Mouse (Mus musculus) MEL (cell line): Measurements from ENCODE around the gene Slc35c1. TPM values are rescaled to one million over a fixed set of nuclear protein-coding genes. Genes with fewer than 3 reads are reported as not detected.

Experiments
- DNase-seq: peaks from one replicate; pipeline ENCODE4 v3.0.0; 2011; ENCODE audit warnings: low read depth, low spot score
- H3K27ac ChIP-seq: 2 replicates; pipeline ENCODE4 v1.5.1; 2012; ENCODE audit warnings: low read depth, mild to moderate bottlenecking, control low read depth, low read length, moderate library complexity; ENCODE audit not compliant: control insufficient read depth
- H3K27me3 ChIP-seq, 2 experiments: fragments of 150-350 bp in 1 of 2; sonication (generic) in 1 of 2; 2 replicates each; pipeline ENCODE4 v1.6.1; 2012; ENCODE audit warnings: low read length in 2 of 2, mild to moderate bottlenecking in 2 of 2, improper control_type of control experiment in 1 of 2, moderate library complexity in 1 of 2; ENCODE audit not compliant: insufficient read depth in 2 of 2, control insufficient read depth in 1 of 2
- H3K36me3 ChIP-seq, 2 experiments: 2 replicates each; pipeline ENCODE4 v1.6.1; 2012 to 2014; ENCODE audit warnings: low read length in 2 of 2, improper control_type of control experiment in 1 of 2, inconsistent platforms in 1 of 2, mild to moderate bottlenecking in 1 of 2; ENCODE audit not compliant: insufficient read depth in 2 of 2, control insufficient read depth in 1 of 2
- H3K4me1 ChIP-seq, 2 experiments: fragments of 150-350 bp in 1 of 2; sonication (generic) in 1 of 2; 2 replicates each; pipeline ENCODE4 v1.6.1; 2012; ENCODE audit warnings: low read length in 2 of 2, improper control_type of control experiment in 1 of 2, mild to moderate bottlenecking in 1 of 2; ENCODE audit not compliant: insufficient read depth in 2 of 2, control insufficient read depth in 1 of 2
- H3K4me3 ChIP-seq, 2 experiments: fragments of 150-350 bp in 1 of 2; sonication (generic) in 1 of 2; 2 replicates each; pipeline ENCODE4 v1.5.1; 2012; ENCODE audit warnings: low read depth in 2 of 2, low read length in 2 of 2, mild to moderate bottlenecking in 2 of 2, moderate library complexity in 2 of 2, control low read depth in 1 of 2, improper control_type of control experiment in 1 of 2; ENCODE audit not compliant: control insufficient read depth in 1 of 2, insufficient read depth in 1 of 2
- H3K79me2 ChIP-seq: 2 replicates; pipeline ENCODE4 v1.6.1; 2012; ENCODE audit warnings: mild to moderate bottlenecking, low read length, moderate library complexity; ENCODE audit not compliant: control insufficient read depth, poor library complexity, insufficient read depth
- H3K9ac ChIP-seq: 2 replicates; pipeline ENCODE4 v1.6.1; 2012; ENCODE audit warnings: low read depth, mild to moderate bottlenecking, control low read depth, low read length, moderate library complexity; ENCODE audit not compliant: control insufficient read depth, poor library complexity, severe bottlenecking
- H3K9me3 ChIP-seq: fragments of 150-350 bp; sonication (generic); replicated peaks from 2 replicates; pipeline ENCODE4 v1.6.1; 2012; ENCODE audit warnings: mild to moderate bottlenecking, low read length, improper control_type of control experiment, moderate library complexity; ENCODE audit not compliant: insufficient read depth
- BHLHE40 ChIP-seq: IDR thresholded peaks from 2 replicates; pipeline ENCODE4 v1.6.1; 2012; ENCODE audit warnings: low read depth, mild to moderate bottlenecking, inconsistent platforms, low read length, improper control_type of control experiment, borderline replicate concordance
- CHD2 ChIP-seq: IDR thresholded peaks from 2 replicates; pipeline ENCODE4 v1.6.1; 2011; ENCODE audit warnings: low read length, improper control_type of control experiment
- CTCF ChIP-seq, 3 experiments: IDR thresholded peaks in 2 of 3; conservative IDR thresholded peaks in 1 of 3; 2 replicates each; pipeline ENCODE4 v1.5.1; 2011 to 2012; ENCODE audit warnings: low read length in 3 of 3, low read depth in 2 of 3, mild to moderate bottlenecking in 2 of 3, improper control_type of control experiment in 1 of 3, inconsistent platforms in 1 of 3, mixed read lengths in 1 of 3, moderate library complexity in 1 of 3; ENCODE audit not compliant: control insufficient read depth in 1 of 3, insufficient read depth in 1 of 3, poor library complexity in 1 of 3, severe bottlenecking in 1 of 3
- ELF1 ChIP-seq: IDR thresholded peaks from 2 replicates; pipeline ENCODE4 v1.6.1; 2014; ENCODE audit warnings: low read depth, mild to moderate bottlenecking, inconsistent platforms, low read length, improper control_type of control experiment, moderate library complexity
- EP300 ChIP-seq, 2 experiments: IDR thresholded peaks; 2 replicates each; pipeline ENCODE4 v1.6.1; 2011; ENCODE audit warnings: improper control_type of control experiment in 2 of 2, low read length in 2 of 2, low read depth in 1 of 2, mild to moderate bottlenecking in 1 of 2
- GATA1 ChIP-seq: IDR thresholded peaks from 2 replicates; pipeline ENCODE4 v1.6.1; 2011; ENCODE audit warnings: low read depth, low read length, improper control_type of control experiment
- HCFC1 ChIP-seq: IDR thresholded peaks from 2 replicates; pipeline ENCODE4 v1.6.1; 2012; ENCODE audit warnings: low read depth, mild to moderate bottlenecking, inconsistent platforms, low read length, improper control_type of control experiment, moderate library complexity
- MAFK ChIP-seq: IDR thresholded peaks from 2 replicates; pipeline ENCODE4 v1.6.1; 2011; ENCODE audit warnings: low read depth, mild to moderate bottlenecking, low read length, improper control_type of control experiment, borderline replicate concordance
- MAX ChIP-seq: IDR thresholded peaks from 2 replicates; pipeline ENCODE4 v1.6.1; 2011; ENCODE audit warnings: low read length, improper control_type of control experiment
- MAZ ChIP-seq: IDR thresholded peaks from 2 replicates; pipeline ENCODE4 v1.6.1; 2012; ENCODE audit warnings: low read depth, mild to moderate bottlenecking, inconsistent platforms, low read length, improper control_type of control experiment
- NELFE ChIP-seq: IDR thresholded peaks from 2 replicates; pipeline ENCODE4 v1.6.1; 2011; ENCODE audit warnings: low read depth, low read length, improper control_type of control experiment
- POLR2AphosphoS2 ChIP-seq: IDR thresholded peaks from 2 replicates; pipeline ENCODE4 v1.6.1; 2011; ENCODE audit warnings: low read length, improper control_type of control experiment
- POLR2AphosphoS5 ChIP-seq: IDR thresholded peaks from 2 replicates; pipeline ENCODE4 v1.6.1; 2012; ENCODE audit warnings: low read depth, borderline replicate concordance, mild to moderate bottlenecking, inconsistent platforms, low read length, moderate library complexity, mixed read lengths
- RCOR1 ChIP-seq: IDR thresholded peaks from 2 replicates; pipeline ENCODE4 v1.6.1; 2012; ENCODE audit warnings: low read depth, mild to moderate bottlenecking, inconsistent platforms, low read length, improper control_type of control experiment
- SIN3A ChIP-seq: IDR thresholded peaks from 2 replicates; pipeline ENCODE4 v1.6.1; 2012; ENCODE audit warnings: low read length, improper control_type of control experiment, inconsistent platforms
- TAL1 ChIP-seq: IDR thresholded peaks from 2 replicates; pipeline ENCODE4 v1.6.1; 2012; ENCODE audit warnings: mild to moderate bottlenecking, inconsistent platforms, low read length, moderate library complexity, mixed read lengths
- TCF12 ChIP-seq: IDR thresholded peaks from 2 replicates; pipeline ENCODE4 v1.6.1; 2014; ENCODE audit warnings: low read depth, mild to moderate bottlenecking, inconsistent platforms, low read length, improper control_type of control experiment, moderate library complexity
- USF1 ChIP-seq: IDR thresholded peaks from 2 replicates; pipeline ENCODE4 v1.6.1; 2014; ENCODE audit warnings: low read depth, mild to moderate bottlenecking, inconsistent platforms, low read length, improper control_type of control experiment, moderate library complexity
- USF2 ChIP-seq, 2 experiments: IDR thresholded peaks; 2 replicates each; pipeline ENCODE4 v1.6.1; 2011 to 2012; ENCODE audit warnings: improper control_type of control experiment in 2 of 2, low read length in 2 of 2, borderline replicate concordance in 1 of 2, inconsistent platforms in 1 of 2, low read depth in 1 of 2, mild to moderate bottlenecking in 1 of 2; ENCODE audit not compliant: insufficient read depth in 1 of 2
- ZC3H11A ChIP-seq: IDR thresholded peaks from 2 replicates; pipeline ENCODE4 v1.6.1; 2012; ENCODE audit warnings: low read depth, mild to moderate bottlenecking, inconsistent platforms, low read length, improper control_type of control experiment
- ZMIZ1 ChIP-seq: IDR thresholded peaks from 2 replicates; pipeline ENCODE4 v1.6.1; 2012; ENCODE audit warnings: low read depth, mild to moderate bottlenecking, inconsistent platforms, low read length, improper control_type of control experiment, moderate library complexity
- ZNF384 ChIP-seq: IDR thresholded peaks from 2 replicates; pipeline ENCODE4 v1.6.1; 2012; ENCODE audit warnings: low read depth, mild to moderate bottlenecking, inconsistent platforms, low read length, improper control_type of control experiment
- polyA plus RNA-seq, 2 experiments: library from polyadenylated mRNA; stranded (reverse) in 1 of 2; unstranded in 1 of 2; fragments of >175 nt in 1 of 2; fragments of >200 nt in 1 of 2; gene quantifications; 2 replicates each; pipeline versions ENCODE4 v1.2.1 to v1.2.4; 2012; ENCODE audit warnings: low replicate concordance in 2 of 2, low read depth in 1 of 2; ENCODE audit not compliant: insufficient read length in 2 of 2, insufficient read depth in 1 of 2, missing spikeins in 1 of 2
- total RNA-seq: library from RNA; depleted of rRNA; stranded (reverse); fragments of 300-350 nt; gene quantifications from 2 replicates; pipeline ENCODE4 v1.2.3, GENCODE M21; 2012

The Slc35c1 gene
- total and polyA plus RNA-seq, 3 experiments = 16.8 to 64.5 TPM; not detected in 1

GRCm38 (mm10) chr2:92474920-92475319 lies 14.6 kb upstream of the Slc35c1 start:
- no peak for DNase-seq
- H3K27ac ChIP-seq = no peak overlapping the region
- H3K9me3 ChIP-seq = no peaks in the 10 kb centered on the region
- no peaks in the 10 kb centered on the region for H3K79me2 ChIP-seq
- H3K9ac ChIP-seq = no peak overlapping the region
- peaks cover 0 to 2% of the 10 kb centered on the region in 2 experiments; a peak in 1 of 4 replicates for H3K27me3 ChIP-seq
- no peaks in the 10 kb centered on the region for H3K36me3 ChIP-seq
- H3K4me3 ChIP-seq = no peak overlapping the region
- no peaks in the 10 kb centered on the region for H3K4me1 ChIP-seq
- TF ChIP-seq RCOR1 (no peak), ZC3H11A (no peak), EP300 (IDR thresholded peaks at IDR 0.05; ENCODE audit: low read depth in 1 of 2, low read length in 2 of 2) (no peak), MAX (no peak), ELF1 (no peak), TAL1 (no peak), MAZ (no peak), GATA1 (no peak), TCF12 (no peak), NELFE (no peak), MAFK (no peak)

- no peaks in the 10 kb centered on the region for H3K79me2 ChIP-seq
- H3K9ac ChIP-seq = no peak overlapping the region
- no peak overlapping the region for H3K27ac ChIP-seq
- no peaks in the 10 kb centered on the region for H3K4me1 ChIP-seq
- no peaks in the 10 kb centered on the region for H3K36me3 ChIP-seq
- no peak for TF ChIP-seq USF1
- TF ChIP-seq MAZ = no peak
- TF ChIP-seq USF2 (IDR thresholded peaks at IDR 0.05; ENCODE audit: borderline replicate concordance in 1 of 2, insufficient read depth in 1 of 2, low read depth in 1 of 2, low read length in 2 of 2) = no peak
- TF ChIP-seq SIN3A = no peak
- no peak for TF ChIP-seq ZNF384
- no peak for TF ChIP-seq CHD2
- no peak for TF ChIP-seq TCF12
- no peak for TF ChIP-seq CTCF (IDR thresholded peaks at IDR 0.05 in 2 of 3, conservative IDR thresholded peaks at IDR 0.05 in 1 of 3; ENCODE audit: control insufficient read depth in 1 of 3, insufficient read depth in 1 of 3, low read depth in 2 of 3, low read length in 3 of 3, poor library complexity in 1 of 3, severe bottlenecking in 1 of 3)
- no peak for TF ChIP-seq POLR2AphosphoS2
- no peak for TF ChIP-seq POLR2AphosphoS5
- no peak for TF ChIP-seq ELF1
- TF ChIP-seq EP300 (IDR thresholded peaks at IDR 0.05; ENCODE audit: low read depth in 1 of 2, low read length in 2 of 2) = no peak
- TF ChIP-seq BHLHE40 = no peak
- TF ChIP-seq HCFC1 = no peak
- no peak for TF ChIP-seq ZMIZ1
- H3K4me3 ChIP-seq = no peak overlapping the region
- peaks cover 2 to 6% of the 10 kb centered on the region in 2 experiments; a peak in 2 of 4 replicates for H3K27me3 ChIP-seq
- DNase-seq = no peak
- no peaks in the 10 kb centered on the region for H3K9me3 ChIP-seq
These were observed 11.7 kb upstream of the Slc35c1 start for GRCm38 (mm10) chr2:92471886-92472670.
